Mouse (Mus musculus) kidney, embryonic 14.5 days (tissue): ENCODE results near the gene Olfr1331. TPM values are rescaled to one million over a fixed set of nuclear protein-coding genes. Genes with fewer than 3 reads are reported as not detected.
"Not testable (repeated sequence)": the region's sequence is repeated elsewhere in the genome, so short reads cannot be mapped to it uniquely, and the experiment has no call there.

Experiments used
- ATAC-seq: fragments of 200-750 bp; cut with Nextera tagmentation; 2 replicates; pipeline ENCODE4 v1.8.0; 2017; ENCODE audit warnings: moderate number of reproducible peaks, mild to moderate bottlenecking, moderate TSS enrichment, moderate library complexity; ENCODE audit not compliant: low FRiP score, low TSS enrichment
- H3K27ac ChIP-seq: fragments of 300-500 bp; sonication (generic); 2 replicates; pipeline ENCODE4 v1.5.1; 2014; ENCODE audit warnings: low read depth, mild to moderate bottlenecking, low read length, moderate library complexity, mixed read lengths
- H3K27me3 ChIP-seq: fragments of 300-500 bp; sonication (generic); 2 replicates; pipeline ENCODE4 v1.6.1; 2014; ENCODE audit warnings: mild to moderate bottlenecking, low read length; ENCODE audit not compliant: control insufficient read depth, insufficient read depth
- H3K36me3 ChIP-seq: fragments of 300-500 bp; sonication (generic); 2 replicates; pipeline ENCODE4 v1.6.1; 2014; ENCODE audit warnings: low read length, mixed read lengths; ENCODE audit not compliant: control insufficient read depth, insufficient read depth
- H3K4me1 ChIP-seq: fragments of 300-500 bp; sonication (generic); 2 replicates; pipeline ENCODE4 v1.6.1; 2014; ENCODE audit warnings: low read length, mixed read lengths; ENCODE audit not compliant: control insufficient read depth, insufficient read depth
- H3K4me2 ChIP-seq: fragments of 300-500 bp; sonication (generic); replicated peaks from 2 replicates; pipeline ENCODE4 v1.6.1; 2014; ENCODE audit warnings: low read depth, mild to moderate bottlenecking, low read length
- H3K4me3 ChIP-seq: fragments of 300-500 bp; sonication (generic); 2 replicates; pipeline ENCODE4 v1.5.1; 2014; ENCODE audit warnings: mild to moderate bottlenecking, low read length
- H3K9ac ChIP-seq: fragments of 300-500 bp; sonication (generic); 2 replicates; pipeline ENCODE4 v1.6.1; 2014; ENCODE audit warnings: low read depth, mild to moderate bottlenecking, low read length, moderate library complexity
- H3K9me3 ChIP-seq: fragments of 300-500 bp; sonication (generic); 2 replicates; pipeline ENCODE4 v1.6.1; 2016; ENCODE audit warnings: low read length; ENCODE audit not compliant: control insufficient read depth
- WGBS: fragments of 180-500 bp; shearing (Covaris S2); extraction: QIAGEN DNeasy Blood & Tissue Kit; methylation state at CpG from one replicate; pipeline ENCODE4 v1.1.7; 2014; 5-methylcytosine and 5-hydroxymethylcytosine counted together
- polyA plus RNA-seq: library from polyadenylated mRNA; unstranded; fragments of >200 nt; fragmentation: Nextera tagmentation; extraction: Ambion mirVana; gene quantifications from 2 replicates; pipeline ENCODE4 v1.2.1, GENCODE M21; 2014

The Olfr1331 gene
- not detected in 2 replicates for polyA plus RNA-seq

- Histone ChIP-seq H3K27ac (no peak within 1 kb of the TSS), H3K27me3 (no peaks in the 10 kb centered on the region), H3K4me3 (no peak within 1 kb of the TSS), H3K9me3 (no peaks in the 10 kb centered on the region), H3K36me3 (no peaks in the 10 kb centered on the region), H3K4me1 (no peaks in the 10 kb centered on the region), H3K9ac (no peak within 1 kb of the TSS), H3K4me2 (no peak within 1 kb of the TSS)
- WGBS = 89% methylated on average over 1 of the region's 1 CpGs
- ATAC-seq = no peak
Observed at GRCm38 (mm10) chr4:118864349-118864748, at the start of gene Olfr1331. Gene Olfr1331 (plus strand): TSS chr4:118864649.

- ATAC-seq = no peak
- 84% methylated on average over 1 of the region's 1 CpGs for WGBS
Observed at GRCm38 (mm10) chr4:118818921-118819320, 45.5 kb upstream of the Olfr1331 start.

GRCm38 (mm10) chr4:118836179-118836578, 28.3 kb upstream of the Olfr1331 start, which contains the start of gene Olfr1333:
Gene Olfr1333 (minus strand): TSS chr4:118836279.
- Histone ChIP-seq H3K27ac (no peak within 1 kb of the TSS), H3K9ac (no peak within 1 kb of the TSS), H3K4me2 (no peak within 1 kb of the TSS), H3K4me3 (no peak within 1 kb of the TSS), H3K36me3 (no peaks in the 10 kb centered on the region), H3K9me3 (no peaks in the 10 kb centered on the region), H3K4me1 (no peaks in the 10 kb centered on the region), H3K27me3 (no peaks in the 10 kb centered on the region)
- no peak for ATAC-seq
- 92% methylated on average over 1 of the region's 1 CpGs for WGBS

More at GRCm38 (mm10) chr4:118818921-118819320, 45.5 kb upstream of the Olfr1331 start:
- Histone ChIP-seq H3K4me1 (no peaks in the 10 kb centered on the region), H3K4me2 (no peak overlapping the region), H3K9me3 (no peaks in the 10 kb centered on the region), H3K36me3 (no peaks in the 10 kb centered on the region), H3K4me3 (no peak overlapping the region), H3K27me3 (no peaks in the 10 kb centered on the region), H3K9ac (no peak overlapping the region), H3K27ac (no peak overlapping the region)

- 78% methylated on average over 1 of the region's 1 CpGs for WGBS
- no peak overlapping the region for H3K4me3 ChIP-seq
- H3K9ac ChIP-seq = no peak overlapping the region
- ATAC-seq = no peak
- H3K36me3 ChIP-seq = no peaks in the 10 kb centered on the region
- no peak overlapping the region for H3K4me2 ChIP-seq
- H3K27ac ChIP-seq = no peak overlapping the region
- no peaks in the 10 kb centered on the region for H3K27me3 ChIP-seq
- no peaks in the 10 kb centered on the region for H3K9me3 ChIP-seq
- no peaks in the 10 kb centered on the region for H3K4me1 ChIP-seq
Observed at GRCm38 (mm10) chr4:118861791-118862190, 2.7 kb upstream of the Olfr1331 start.

- no peaks in the 10 kb centered on the region for H3K36me3 ChIP-seq
- no peak for ATAC-seq
- no peaks in the 10 kb centered on the region for H3K9me3 ChIP-seq
Observed at GRCm38 (mm10) chr4:118862704-118863103, 1.7 kb upstream of the Olfr1331 start.

GRCm38 (mm10) chr4:118867566-118867965, 3.1 kb downstream of the Olfr1331 start:
- Histone ChIP-seq H3K4me1 (no peaks in the 10 kb centered on the region), H3K27me3 (no peaks in the 10 kb centered on the region), H3K4me2 (no peak overlapping the region), H3K36me3 (no peaks in the 10 kb centered on the region), H3K4me3 (no peak overlapping the region), H3K9me3 (no peaks in the 10 kb centered on the region), H3K27ac (no peak overlapping the region), H3K9ac (no peak overlapping the region)
- ATAC-seq = no peak

More at GRCm38 (mm10) chr4:118862704-118863103, 1.7 kb upstream of the Olfr1331 start:
- Histone ChIP-seq H3K4me2 (no peak overlapping the region), H3K4me3 (no peak overlapping the region), H3K27me3 (no peaks in the 10 kb centered on the region), H3K4me1 (no peaks in the 10 kb centered on the region), H3K9ac (no peak overlapping the region), H3K27ac (no peak overlapping the region)
- 68% methylated on average over 4 of the region's 4 CpGs for WGBS

GRCm38 (mm10) chr4:118888297-118888696, 23.8 kb downstream of the Olfr1331 start, which contains the start of gene Olfr1330:
Gene Olfr1330 (plus strand): TSS chr4:118888597.
- Histone ChIP-seq H3K9me3 (no peaks in the 10 kb centered on the region), H3K4me1 (no peaks in the 10 kb centered on the region), H3K36me3 (no peaks in the 10 kb centered on the region), H3K4me2 (no peak within 1 kb of the TSS), H3K4me3 (no peak within 1 kb of the TSS), H3K27ac (no peak within 1 kb of the TSS), H3K9ac (no peak within 1 kb of the TSS), H3K27me3 (no peaks in the 10 kb centered on the region)
- WGBS = 87% methylated on average over 1 of the region's 1 CpGs
- no peak for ATAC-seq

- H3K4me2 ChIP-seq = no peak overlapping the region
- no peaks in the 10 kb centered on the region for H3K36me3 ChIP-seq
- H3K4me1 ChIP-seq = no peaks in the 10 kb centered on the region
- 69% methylated on average over 2 of the region's 2 CpGs for WGBS
- no peaks in the 10 kb centered on the region for H3K9me3 ChIP-seq
- no peak overlapping the region for H3K9ac ChIP-seq
- no peak overlapping the region for H3K27ac ChIP-seq
- H3K4me3 ChIP-seq = no peak overlapping the region
- no peak for ATAC-seq
- H3K27me3 ChIP-seq = no peaks in the 10 kb centered on the region
Observed at GRCm38 (mm10) chr4:118901981-118902380, 37.5 kb downstream of the Olfr1331 start.

GRCm38 (mm10) chr4:118917365-118917764, 52.9 kb downstream of the Olfr1331 start, which contains the start of gene Olfr1329:
Gene Olfr1329 (minus strand): TSS chr4:118917465.
- H3K9me3 ChIP-seq, ATAC-seq: not testable (repeated sequence)
- WGBS = 66% methylated on average over 2 of the region's 2 CpGs

More at GRCm38 (mm10) chr4:118917365-118917764, 52.9 kb downstream of the Olfr1331 start, which contains the start of gene Olfr1329:
- not testable (repeated sequence) for H3K4me1 ChIP-seq, H3K4me2 ChIP-seq, H3K9ac ChIP-seq, H3K36me3 ChIP-seq, H3K4me3 ChIP-seq, H3K27ac ChIP-seq, H3K27me3 ChIP-seq
